Mouse (Mus musculus) inflammation-experienced regulatory T-cells, adult 6 months (primary cell): ENCODE measurements around the gene Cdkn2c. TPM values are rescaled to one million over a fixed set of nuclear protein-coding genes. Genes with fewer than 3 reads are reported as not detected.

Source experiments
- ATAC-seq: one replicate; pipeline ENCODE4 v1.8.0; 2017
- polyA plus RNA-seq, 3 experiments: library from polyadenylated mRNA; unstranded; fragments of 100-300 nt; shearing (Covaris generic); gene quantifications; one replicate each; pipeline ENCODE4 v1.2.1; 2017

Gene Cdkn2c
- polyA plus RNA-seq, 3 experiments from 2014 or later: 20.4 to 34.9 (median 20.9) TPM

DNA sequence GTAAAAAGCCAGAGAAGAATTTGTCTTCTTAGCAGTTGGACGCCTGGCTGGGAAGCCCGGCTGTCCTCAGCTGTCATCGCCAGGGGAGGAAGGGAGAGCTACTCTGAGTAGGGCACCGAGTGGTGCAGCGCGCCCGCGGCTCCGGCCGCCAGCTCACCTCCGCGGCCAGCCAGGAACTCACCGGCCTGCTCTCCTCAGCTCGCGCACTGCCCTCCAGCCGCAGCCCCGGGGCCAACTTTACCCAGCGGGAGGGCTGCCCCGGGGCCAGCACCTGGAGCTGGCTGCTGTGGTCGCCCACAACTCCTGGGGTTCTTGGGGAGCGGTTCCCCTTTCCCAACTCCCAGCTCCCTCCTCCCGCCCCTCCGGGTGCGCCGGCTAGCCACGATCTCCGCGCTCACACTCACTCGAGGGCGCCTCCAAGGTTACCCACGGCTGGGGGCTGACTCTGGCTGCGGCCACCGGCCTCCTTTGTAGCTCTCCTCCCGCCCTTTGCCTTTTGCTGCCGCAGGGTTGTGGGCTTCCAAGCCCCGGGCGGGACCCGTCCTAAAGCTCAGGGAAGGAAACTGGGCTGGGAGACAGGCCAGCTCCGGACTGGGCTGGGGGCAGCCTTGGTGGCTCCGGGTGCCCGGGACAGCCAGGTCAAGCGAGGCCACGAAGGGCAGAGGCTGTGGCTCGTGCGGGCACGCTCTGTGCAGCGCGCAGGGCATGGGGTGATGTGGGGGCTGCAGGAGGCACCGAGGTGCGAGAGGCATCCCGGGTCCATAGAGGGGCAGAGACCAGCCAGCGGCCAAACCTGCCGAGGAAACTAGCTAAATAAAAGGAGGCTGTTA is 9.8 kb downstream of the Cdkn2c start:
- peak; percentile 41 for ATAC-seq

DNA sequence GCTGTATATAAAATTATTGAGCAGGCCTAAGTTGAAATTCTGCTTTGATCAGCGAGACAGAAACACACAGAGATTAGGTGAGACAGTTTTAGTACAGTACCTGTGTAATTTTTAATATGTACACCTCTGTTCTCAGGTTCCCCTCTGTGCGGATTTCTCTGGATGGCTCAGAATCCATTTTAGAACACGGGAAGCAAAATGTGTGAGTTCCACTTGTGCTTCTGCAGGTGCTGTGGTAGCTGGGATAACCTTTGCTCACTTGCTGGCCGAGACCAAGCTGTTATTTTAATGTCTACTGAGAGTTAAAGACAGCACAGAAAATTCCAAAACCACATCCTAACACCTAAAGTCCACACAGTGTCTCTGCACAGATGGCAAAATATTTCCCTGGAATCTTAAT is 10.7 kb downstream of the Cdkn2c start:
- no peak for ATAC-seq

GRCm38 (mm10) chr4:109655738-109656137 is 11.3 kb downstream of the Cdkn2c start:
- no peak for ATAC-seq

DNA sequence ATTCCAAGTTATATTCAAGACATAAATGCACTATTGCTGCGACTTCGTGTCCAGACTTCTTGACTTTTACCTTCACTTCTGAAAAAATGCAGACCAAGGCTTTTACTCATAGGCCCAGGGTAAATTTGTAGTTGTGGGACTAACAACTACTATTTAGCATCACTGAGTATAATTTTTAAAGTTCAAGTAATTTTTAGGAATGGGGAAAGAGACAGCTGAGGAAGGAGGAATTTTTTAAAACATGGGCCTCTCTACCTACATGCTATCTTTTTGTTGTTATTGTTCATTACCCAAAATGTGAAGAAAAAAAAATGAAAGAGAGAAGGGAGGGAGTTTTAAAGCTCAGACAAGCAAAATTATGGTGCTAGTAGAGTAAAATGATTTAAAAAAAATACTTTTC is 12.3 kb downstream of the Cdkn2c start:
- ATAC-seq: no peak

DNA sequence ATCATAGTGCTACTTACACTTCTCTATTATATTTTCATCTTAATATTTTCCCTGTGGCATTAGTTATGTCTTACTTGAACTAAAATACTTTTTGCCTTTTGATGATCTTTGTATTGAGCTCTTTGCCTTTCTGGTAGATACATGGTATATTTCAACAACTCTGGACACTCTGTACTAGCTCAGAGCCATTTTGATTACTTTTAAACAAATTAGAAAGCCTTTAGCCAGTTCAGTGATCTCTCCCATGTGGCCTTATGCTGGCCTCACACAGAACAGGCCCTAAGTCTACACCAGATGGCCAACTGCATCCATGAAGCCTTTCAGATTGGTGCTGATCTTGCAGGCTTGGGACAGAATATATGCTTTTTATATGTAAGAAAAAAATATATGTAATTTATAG is 13.7 kb downstream of the Cdkn2c start:
- no peak for ATAC-seq

- no peak for ATAC-seq
These were observed 17.7 kb downstream of the Cdkn2c start for GRCm38 (mm10) chr4:109649331-109649730.

- ATAC-seq: no peak
These were observed 19.7 kb downstream of the Cdkn2c start for GRCm38 (mm10) chr4:109647281-109647680.

GRCm38 (mm10) chr4:109641451-109641850 is 25.5 kb downstream of the Cdkn2c start:
- no peak for ATAC-seq

DNA sequence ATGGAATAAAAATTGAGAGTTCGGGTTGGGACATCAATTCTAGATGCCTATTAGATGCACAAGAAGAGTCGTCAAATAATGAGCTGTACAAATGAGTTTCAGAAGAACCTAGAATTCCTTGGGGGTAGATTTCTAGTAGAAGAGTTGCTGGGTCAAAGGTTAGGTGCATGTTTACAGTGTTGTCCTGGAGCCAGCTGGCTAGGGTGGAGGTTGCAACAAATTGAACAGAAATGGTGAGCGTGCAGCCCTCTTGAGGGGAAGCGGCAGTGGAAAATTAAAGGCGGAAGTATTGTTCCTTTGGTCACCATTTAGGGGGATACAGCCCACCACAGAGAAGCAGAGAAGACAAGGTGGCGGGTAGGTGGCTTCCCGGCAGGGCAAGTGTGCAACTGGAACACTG is 26.8 kb downstream of the Cdkn2c start:
- ATAC-seq: no peak

GRCm38 (mm10) chr4:109639356-109639755 is 27.6 kb downstream of the Cdkn2c start:
- no peak for ATAC-seq

- ATAC-seq: no peak
These were observed 32.0 kb downstream of the Cdkn2c start for GRCm38 (mm10) chr4:109634971-109635370.

DNA sequence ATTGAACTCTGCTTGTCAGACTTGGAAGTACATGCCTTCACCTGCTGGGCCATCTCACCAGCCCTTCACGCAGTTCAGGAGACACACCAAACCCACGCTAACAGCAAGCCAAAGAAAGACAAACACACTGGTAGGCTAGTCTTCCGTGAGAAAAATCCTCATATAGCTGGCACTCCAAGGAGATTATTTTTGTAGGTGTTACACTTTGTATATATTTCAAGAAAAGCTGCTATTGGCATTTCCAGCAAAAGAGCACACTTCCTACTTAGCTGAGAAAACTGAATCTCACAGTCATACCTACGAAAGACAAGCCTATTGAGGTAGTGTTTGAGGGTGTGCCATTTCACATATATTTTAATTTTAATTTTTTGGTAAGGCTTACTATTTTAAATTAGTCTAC is 36.0 kb downstream of the Cdkn2c start:
- no peak for ATAC-seq

DNA sequence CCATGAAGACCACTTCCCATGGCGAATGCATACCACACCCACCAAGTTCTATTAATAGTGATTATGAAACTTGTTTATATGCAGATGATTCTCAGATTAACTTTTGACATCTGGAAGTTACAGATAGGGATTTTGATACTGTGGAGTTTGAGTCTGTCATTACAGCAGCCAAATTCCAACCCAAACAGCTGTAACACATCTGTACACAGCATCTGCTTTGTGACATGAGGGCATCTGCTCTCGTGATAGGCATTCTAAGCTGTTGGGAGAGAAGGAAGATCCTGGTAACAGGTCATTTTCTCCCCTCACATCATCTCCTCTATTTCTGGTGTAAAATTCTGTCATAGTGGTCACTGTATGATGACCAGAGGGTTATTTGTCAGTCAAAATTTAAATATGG is 36.8 kb downstream of the Cdkn2c start:
- no peak for ATAC-seq

- ATAC-seq: no peak
These were observed 54.4 kb downstream of the Cdkn2c start for GRCm38 (mm10) chr4:109612596-109612995.

Other genes with a start within 250 kb of the Cdkn2c start
- gene Rnf11, start 182.5 kb downstream of the Cdkn2c start, polyA plus RNA-seq: 1 to 10 TPM; 6.3 to 8.1 (median 6.9) TPM
- not detected for gene 4930522H14Rik, start 135.9 kb downstream of the Cdkn2c start, polyA plus RNA-seq
- 1 to 10 TPM; 3.1 to 5.0 (median 4.8) TPM for gene Faf1, start 9.4 kb upstream of the Cdkn2c start, polyA plus RNA-seq